Mouse (Mus musculus): ENCODE measurements at regions not wholly inside any gene's neighbourhood (a gene's known extent, or its start where the extent isn't known, plus 50 kb on each side); places are given as distances from the start of the nearest gene placed in this dataset.

DNA sequence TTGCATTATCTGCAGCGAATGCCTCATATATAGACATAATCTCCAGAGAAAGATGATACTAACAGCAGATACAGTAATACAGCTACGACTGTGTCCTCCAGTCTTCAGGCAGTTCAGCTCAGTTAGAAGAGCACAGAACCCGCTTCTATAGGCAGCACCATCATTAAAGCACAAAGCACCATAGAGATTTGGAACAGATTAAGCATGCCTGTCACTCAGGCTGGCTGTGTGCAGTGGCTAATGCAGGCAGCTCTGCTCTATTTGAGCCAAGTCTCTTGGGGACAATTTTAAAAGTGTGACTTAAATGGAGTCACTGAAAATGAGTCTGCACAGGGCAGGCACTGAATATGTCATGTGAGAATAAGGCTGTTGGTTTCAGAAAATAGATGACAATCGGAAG, 1660.7 kb upstream of the Flrt2 start:
- TF ChIP-seq USF2 (conservative IDR thresholded peaks at IDR 0.05; ENCODE audit: low read depth, low read length) (no peak), TCF12 (IDR thresholded peaks at IDR 0.05; ENCODE audit: low read depth, low read length) (no peak), CTCF (conservative IDR thresholded peaks at IDR 0.05 in 1 of 2, IDR thresholded peaks at IDR 0.05 in 1 of 2; ENCODE audit: low read depth in 2 of 2, low read length in 2 of 2) (no peak), USF1 (IDR thresholded peaks at IDR 0.05; ENCODE audit: low read depth, low read length) (no peak), EP300 (IDR thresholded peaks at IDR 0.05; ENCODE audit: low read length) (no peak), POLR2A (IDR thresholded peaks at IDR 0.05; ENCODE audit: low read depth, low read length) (no peak), RCOR1 (conservative IDR thresholded peaks at IDR 0.05; ENCODE audit: low read depth, low read length) (no peak), MEF2A (IDR thresholded peaks at IDR 0.05; ENCODE audit: borderline replicate concordance, low read depth, low read length) (no peak), MAFK (IDR thresholded peaks at IDR 0.05; ENCODE audit: insufficient replicate concordance, low read length) (no peak), GABPA (IDR thresholded peaks at IDR 0.05; ENCODE audit: insufficient replicate concordance, low read depth, low read length) (no peak), SIN3A (IDR thresholded peaks at IDR 0.05; ENCODE audit: low read length) (no peak), ETS1 (conservative IDR thresholded peaks at IDR 0.05; ENCODE audit: low read depth, low read length) (no peak)
